Mouse (Mus musculus) gastrocnemius, adult 2 months (tissue): Measurements from ENCODE around the gene Tmem160. TPM values are rescaled to one million over a fixed set of nuclear protein-coding genes. Genes with fewer than 3 reads are reported as not detected.

ENCODE experiments used
- DNase-seq: peaks from one replicate; pipeline ENCODE4 v3.0.0; 2022
- H3K27ac ChIP-seq: fragments of 200-600 bp; 2 replicates; pipeline ENCODE4 v1.8.1; 2022; ENCODE audit warnings: mild to moderate bottlenecking
- H3K4me3 ChIP-seq: fragments of 200-600 bp; 2 replicates; pipeline ENCODE4 v1.8.1; 2022; ENCODE audit warnings: mild to moderate bottlenecking, moderate library complexity
- CTCF ChIP-seq: fragments of 200-600 bp; IDR thresholded peaks from 2 replicates; pipeline ENCODE4 v1.8.1; 2022; ENCODE audit warnings: antibody characterized with exemption, mild to moderate bottlenecking, moderate library complexity
- intact Hi-C: fragments of 180-260 bp; cut with DNase I; formaldehyde crosslinking; loops from one replicate; pipeline ENCODE4 v1.15.1; 2025
- long read RNA-seq, 2 experiments: library from polyadenylated mRNA; stranded (forward); transcript quantifications; one replicate each; pipeline ENCODE4 v2.0.0; 2021
- total RNA-seq, 2 experiments: library from RNA; stranded (reverse); gene quantifications; 2 replicates each; pipeline ENCODE4 v1.2.3; 2021

The Tmem160 gene
- total RNA-seq: 10 to 100 TPM; 49.2 to 50.0 TPM
- long read RNA-seq, experiment 1, transcript Tmem160-201 (3 exons, 815 nt): major isoform, 49 of 127 reads
- long read RNA-seq, experiment 1, partial matches to known transcripts: 77 of 127 reads
- long read RNA-seq, experiment 1, other reads (novel, unspliced or antisense): 0 of 127 reads
- long read RNA-seq, experiment 2, transcript Tmem160-201 (3 exons, 815 nt): major isoform, 65 of 159 reads
- long read RNA-seq, experiment 2, partial matches to known transcripts: 93 of 159 reads
- long read RNA-seq, experiment 2, other reads (novel, unspliced or antisense): 1 of 159 reads

- Histone ChIP-seq H3K4me3 (peak within 1 kb of the TSS; percentile 89), H3K27ac (peak within 1 kb of the TSS; percentile 87)
- no peak for TF ChIP-seq CTCF
- intact Hi-C loops: no loop called here
- peak; percentile 94 for DNase-seq
These were observed at the start of gene Tmem160 for GRCm38 (mm10) chr7:16452587-16453073. TSS of gene Tmem160 (plus strand) at chr7:16452779.

GRCm38 (mm10) chr7:16402968-16403948 lies 49.3 kb upstream of the Tmem160 start:
- DNase-seq: no peak
- no peak for TF ChIP-seq CTCF
- H3K4me3 ChIP-seq: peak overlapping the region; percentile 100
- intact Hi-C loops: no loop called here
- peak overlapping the region; percentile 100 for H3K27ac ChIP-seq

- no peak for DNase-seq
- Histone ChIP-seq H3K27ac (peak overlapping the region; percentile 100), H3K4me3 (peak overlapping the region; percentile 63)
- no peak for TF ChIP-seq CTCF
- intact Hi-C loops: no loop called here
These were observed 48.1 kb upstream of the Tmem160 start for GRCm38 (mm10) chr7:16404315-16405072.

GRCm38 (mm10) chr7:16405073-16405455 lies 47.5 kb upstream of the Tmem160 start:
- Histone ChIP-seq H3K4me3 (peak overlapping the region; percentile 63), H3K27ac (peak overlapping the region; percentile 100)
- TF ChIP-seq CTCF: no peak
- intact Hi-C loops: no loop called here
- DNase-seq: peak; percentile 66

- intact Hi-C loops: no loop called here
- TF ChIP-seq CTCF: no peak
- peak; percentile 78 for DNase-seq
- peak overlapping the region; percentile 63 for H3K4me3 ChIP-seq
- peak overlapping the region; percentile 100 for H3K27ac ChIP-seq
These were observed 46.8 kb upstream of the Tmem160 start for GRCm38 (mm10) chr7:16405516-16406351.

GRCm38 (mm10) chr7:16406978-16407377 lies 45.6 kb upstream of the Tmem160 start:
- no peak overlapping the region for H3K4me3 ChIP-seq
- intact Hi-C loops: no loop called here
- H3K27ac ChIP-seq: peak overlapping the region; percentile 100
- no peak for TF ChIP-seq CTCF
- no peak for DNase-seq

GRCm38 (mm10) chr7:16411100-16411499 lies 41.5 kb upstream of the Tmem160 start:
- intact Hi-C loops: no loop called here
- no peak for TF ChIP-seq CTCF
- Histone ChIP-seq H3K4me3 (no peak overlapping the region), H3K27ac (no peak overlapping the region)
- no peak for DNase-seq

- TF ChIP-seq CTCF: no peak
- Histone ChIP-seq H3K27ac (0 out of 2 replicates have a peak overlapping the region, but pooled peaks have one; percentile 3), H3K4me3 (no peak overlapping the region)
- intact Hi-C loops: no loop called here
- DNase-seq: no peak
These were observed 40.2 kb upstream of the Tmem160 start for GRCm38 (mm10) chr7:16412220-16412896.

GRCm38 (mm10) chr7:16412930-16413329 lies 39.6 kb upstream of the Tmem160 start:
- DNase-seq: no peak
- no peak overlapping the region for H3K27ac ChIP-seq
- no peak overlapping the region for H3K4me3 ChIP-seq
- intact Hi-C loops: no loop called here
- no peak for TF ChIP-seq CTCF

GRCm38 (mm10) chr7:16415426-16415825 lies 37.2 kb upstream of the Tmem160 start:
- DNase-seq: no peak
- intact Hi-C loops: no loop called here
- peak overlapping the region; percentile 84 for H3K27ac ChIP-seq
- H3K4me3 ChIP-seq: no peak overlapping the region
- TF ChIP-seq CTCF: no peak

GRCm38 (mm10) chr7:16417141-16417771 lies 35.3 kb upstream of the Tmem160 start:
- intact Hi-C loops: no loop called here
- H3K27ac ChIP-seq: peak overlapping the region; percentile 84

More at GRCm38 (mm10) chr7:16417141-16417771, 35.3 kb upstream of the Tmem160 start:
- TF ChIP-seq CTCF: no peak
- peak; percentile 66 for DNase-seq
- H3K4me3 ChIP-seq: peak overlapping the region; percentile 13
